Mouse (Mus musculus): ENCODE data around the gene Ptprg. TPM values are rescaled to one million over a fixed set of nuclear protein-coding genes. Genes with fewer than 3 reads are reported as not detected.

The Ptprg gene
- polyA plus RNA-seq, 1 experiment from 2014 or later = 34.4 TPM

DNA sequence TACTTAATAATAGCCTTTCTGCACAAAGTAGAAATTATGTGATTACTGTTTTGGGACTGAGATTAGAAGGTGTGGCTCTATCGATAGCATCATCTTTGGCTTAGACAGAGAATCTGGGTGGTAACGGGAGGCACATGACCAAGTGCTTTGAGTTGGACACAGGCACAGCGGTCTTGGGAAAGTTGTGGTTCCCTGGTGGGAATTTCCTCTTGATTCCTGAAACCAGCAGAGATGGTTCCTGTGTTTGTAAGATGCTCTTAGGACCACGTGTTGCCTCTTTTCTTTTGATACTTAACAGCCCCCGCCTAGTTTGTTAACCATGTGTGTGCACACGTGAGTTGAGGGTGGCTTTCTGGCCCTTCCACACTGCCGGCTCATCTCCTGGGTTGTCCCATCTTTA lies 111.7 kb downstream of the Ptprg start:
- no peak for ATAC-seq (ENCODE audit: insufficient number of reproducible peaks, insufficient read depth, low FRiP score, low TSS enrichment, low read depth)
- WGBS = 50% methylated on average over 7 of the region's 7 CpGs
- Histone ChIP-seq H3K27ac (no peak overlapping the region), H3K36me3 (no peaks in the 10 kb centered on the region), H3K4me2 (no peak overlapping the region), H3K9ac (no peak overlapping the region), H3K4me3 (no peak overlapping the region), H3K4me1 (peaks cover 39% of the 10 kb centered on the region), H3K27me3 (no peaks in the 10 kb centered on the region), H3K9me3 (no peaks in the 10 kb centered on the region)

DNA sequence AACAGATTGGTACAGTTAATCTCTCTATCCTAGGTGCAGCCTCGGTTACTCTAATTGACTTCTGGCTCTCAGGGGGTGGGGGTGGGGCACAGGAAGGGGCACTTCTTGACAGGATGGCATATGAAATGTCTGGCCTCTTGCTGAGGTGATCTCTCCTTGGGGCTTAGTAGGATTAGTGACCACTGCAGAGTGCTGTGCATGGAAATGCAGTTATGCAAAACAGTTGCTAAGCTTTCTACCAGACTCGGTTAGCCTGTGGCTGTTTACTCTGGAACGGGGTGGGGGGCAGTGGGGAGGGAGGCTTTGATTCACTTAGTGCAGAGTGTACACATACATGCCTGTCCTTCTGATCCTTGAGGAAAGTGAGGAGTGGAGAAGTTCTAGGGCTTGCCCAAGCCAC lies 114.4 kb downstream of the Ptprg start:
- no peak for ATAC-seq (ENCODE audit: insufficient number of reproducible peaks, insufficient read depth, low FRiP score, low TSS enrichment, low read depth)
- H3K4me2 ChIP-seq = no peak overlapping the region
- no peaks in the 10 kb centered on the region for H3K36me3 ChIP-seq
- H3K27ac ChIP-seq = no peak overlapping the region
- no peak overlapping the region for H3K9ac ChIP-seq
- H3K4me3 ChIP-seq = no peak overlapping the region
- H3K27me3 ChIP-seq = no peaks in the 10 kb centered on the region
- WGBS = 9% methylated on average over 3 of the region's 3 CpGs
- no peaks in the 10 kb centered on the region for H3K9me3 ChIP-seq
- peaks cover 47% of the 10 kb centered on the region for H3K4me1 ChIP-seq

DNA sequence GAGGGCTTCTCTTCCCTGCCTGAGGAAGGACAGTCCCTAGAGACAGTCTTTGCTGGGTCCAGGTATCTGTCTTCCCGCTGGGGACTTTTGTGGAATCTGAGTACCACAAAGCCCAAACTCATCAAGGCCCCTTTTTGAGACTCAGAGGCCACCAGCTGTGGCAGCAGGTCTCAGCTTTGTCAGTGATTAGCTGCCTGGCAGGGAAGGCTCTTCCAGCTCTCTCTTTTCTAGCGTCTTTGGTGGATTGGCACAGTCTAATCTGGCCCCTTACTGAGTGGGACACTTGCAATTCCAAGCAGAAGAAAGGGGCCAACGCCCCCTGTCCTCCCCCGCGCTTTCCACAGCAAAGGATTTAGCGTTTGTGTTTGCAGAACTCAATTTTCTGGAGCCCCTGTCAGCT lies 117.5 kb downstream of the Ptprg start:
- peaks cover 22% of the 10 kb centered on the region for H3K4me1 ChIP-seq
- no peak overlapping the region for H3K4me3 ChIP-seq

DNA sequence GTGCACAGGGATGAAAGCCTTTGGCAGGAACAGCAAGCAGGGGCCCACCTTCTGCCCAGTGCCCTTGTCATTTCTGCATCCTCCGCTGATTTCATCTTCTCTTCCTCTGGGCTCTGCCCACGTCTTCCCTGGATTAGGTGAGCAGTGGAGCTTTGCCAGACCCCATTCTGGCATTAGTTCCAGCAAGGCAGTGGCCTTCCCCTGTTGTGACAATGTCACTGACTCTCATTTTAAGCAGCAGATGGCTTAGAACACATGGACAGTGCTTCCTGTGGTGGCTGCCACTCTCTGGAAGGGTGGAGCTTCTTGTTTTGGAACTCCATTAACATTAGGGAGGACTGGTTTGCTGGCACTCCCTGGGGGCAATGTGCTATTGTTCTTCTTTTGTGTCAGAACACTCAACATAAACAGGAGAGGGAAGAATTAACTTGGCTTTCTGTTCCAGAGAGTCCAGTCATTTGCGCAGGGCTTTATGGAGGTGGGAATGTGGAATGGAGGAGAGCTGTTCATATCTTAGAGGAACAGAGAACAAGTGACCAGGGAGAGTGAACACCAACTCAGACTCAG lies 119.7 kb downstream of the Ptprg start:
- no peak overlapping the region for H3K27ac ChIP-seq
- 82% methylated on average over 3 of the region's 3 CpGs for WGBS
- no peak for ATAC-seq (ENCODE audit: insufficient number of reproducible peaks, insufficient read depth, low FRiP score, low TSS enrichment, low read depth)

More for the DNA sequence above, 117.5 kb downstream of the Ptprg start:
- Histone ChIP-seq H3K9me3 (no peaks in the 10 kb centered on the region), H3K27ac (no peak overlapping the region), H3K36me3 (no peaks in the 10 kb centered on the region), H3K9ac (0 out of 2 replicates have a peak overlapping the region, but pooled peaks have one; percentile 8), H3K4me2 (no peak overlapping the region), H3K27me3 (no peaks in the 10 kb centered on the region)
- ATAC-seq (ENCODE audit: insufficient number of reproducible peaks, insufficient read depth, low FRiP score, low TSS enrichment, low read depth) = no peak
- WGBS = 10% methylated on average over 6 of the region's 6 CpGs

DNA sequence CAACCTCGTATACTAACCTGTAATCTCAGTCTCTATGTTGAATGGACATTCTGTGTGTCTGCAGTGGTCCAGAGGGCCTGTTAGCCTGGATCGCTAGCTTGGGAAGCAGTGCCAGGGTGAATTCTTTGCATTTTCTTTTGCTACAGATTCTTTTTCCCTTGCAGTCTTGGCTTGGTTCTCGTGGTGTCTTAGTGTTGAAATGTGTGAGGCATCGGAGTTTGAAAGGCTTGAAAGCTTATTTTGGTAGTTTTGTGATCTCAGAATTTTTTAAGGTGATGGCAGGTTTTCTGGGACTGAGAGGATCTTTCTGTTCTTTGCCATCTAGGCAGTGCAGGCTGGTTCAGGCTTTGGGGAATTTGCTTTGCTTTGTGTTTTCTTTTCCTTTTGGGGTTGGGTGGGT lies 124.9 kb downstream of the Ptprg start:
- no peak overlapping the region for H3K4me2 ChIP-seq
- 77% methylated on average over 4 of the region's 4 CpGs for WGBS
- no peaks in the 10 kb centered on the region for H3K9me3 ChIP-seq
- H3K4me1 ChIP-seq = peaks cover 29% of the 10 kb centered on the region
- H3K27me3 ChIP-seq = no peaks in the 10 kb centered on the region
- H3K27ac ChIP-seq = no peak overlapping the region
- no peak overlapping the region for H3K9ac ChIP-seq
- no peak overlapping the region for H3K4me3 ChIP-seq
- ATAC-seq (ENCODE audit: insufficient number of reproducible peaks, insufficient read depth, low FRiP score, low TSS enrichment, low read depth) = no peak
- no peaks in the 10 kb centered on the region for H3K36me3 ChIP-seq

More for the DNA sequence above, 119.7 kb downstream of the Ptprg start:
- H3K4me1 ChIP-seq = peaks cover 8% of the 10 kb centered on the region
- no peak overlapping the region for H3K4me2 ChIP-seq
- H3K36me3 ChIP-seq = no peaks in the 10 kb centered on the region
- H3K4me3 ChIP-seq = no peak overlapping the region
- H3K9ac ChIP-seq = no peak overlapping the region
- no peaks in the 10 kb centered on the region for H3K9me3 ChIP-seq
- H3K27me3 ChIP-seq = no peaks in the 10 kb centered on the region

DNA sequence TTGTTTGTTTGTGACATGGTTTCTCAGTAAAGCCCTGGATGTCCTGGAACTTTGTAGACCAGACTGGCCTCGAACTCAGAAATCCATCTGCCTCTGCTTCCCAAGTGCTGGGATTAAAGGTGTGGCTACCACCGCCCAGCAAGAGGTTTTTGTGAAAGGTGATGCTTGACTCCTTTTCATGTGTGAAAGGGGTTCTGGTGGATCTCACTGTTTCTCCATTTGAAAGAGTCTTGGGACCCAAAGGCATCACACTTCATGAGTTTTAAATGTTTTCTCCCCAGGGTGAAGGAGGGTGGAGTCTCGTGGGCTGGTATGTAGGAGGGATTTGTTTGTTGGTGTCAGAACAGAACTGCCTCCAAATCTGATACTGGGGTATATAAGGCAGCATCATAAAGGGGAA lies 126.4 kb downstream of the Ptprg start:
- Histone ChIP-seq H3K4me1 (peaks cover 39% of the 10 kb centered on the region), H3K27me3 (no peaks in the 10 kb centered on the region), H3K9me3 (no peaks in the 10 kb centered on the region), H3K4me3 (no peak overlapping the region), H3K36me3 (no peaks in the 10 kb centered on the region), H3K4me2 (no peak overlapping the region), H3K27ac (no peak overlapping the region), H3K9ac (no peak overlapping the region)
- no peak for ATAC-seq (ENCODE audit: insufficient number of reproducible peaks, insufficient read depth, low FRiP score, low TSS enrichment, low read depth)
- WGBS = 72% methylated on average over 3 of the region's 3 CpGs

DNA sequence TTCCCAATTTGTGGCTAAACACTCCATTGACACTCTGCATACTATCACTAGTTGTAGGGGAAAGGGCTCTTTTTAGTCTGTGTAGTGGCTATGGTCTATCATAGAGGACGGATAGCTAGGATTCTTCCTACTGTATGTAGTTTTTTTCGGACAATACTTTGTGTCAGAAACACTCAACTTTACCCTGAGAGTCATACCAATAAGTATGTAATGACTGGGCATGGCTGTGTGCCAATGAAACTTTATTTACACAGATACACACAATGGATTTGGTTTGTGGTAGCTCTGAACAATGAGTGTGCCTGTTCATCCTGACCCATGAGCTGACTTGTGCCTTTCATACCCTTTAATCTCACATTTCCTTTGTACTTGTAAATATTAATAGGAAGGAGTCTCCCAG lies 127.3 kb downstream of the Ptprg start:
- Histone ChIP-seq H3K9ac (no peak overlapping the region), H3K4me3 (no peak overlapping the region), H3K27me3 (no peaks in the 10 kb centered on the region), H3K36me3 (no peaks in the 10 kb centered on the region), H3K4me2 (no peak overlapping the region), H3K27ac (no peak overlapping the region), H3K9me3 (no peaks in the 10 kb centered on the region), H3K4me1 (peaks cover 39% of the 10 kb centered on the region)
- 77% methylated on average over 2 of the region's 2 CpGs for WGBS
- no peak for ATAC-seq (ENCODE audit: insufficient number of reproducible peaks, insufficient read depth, low FRiP score, low TSS enrichment, low read depth)

DNA sequence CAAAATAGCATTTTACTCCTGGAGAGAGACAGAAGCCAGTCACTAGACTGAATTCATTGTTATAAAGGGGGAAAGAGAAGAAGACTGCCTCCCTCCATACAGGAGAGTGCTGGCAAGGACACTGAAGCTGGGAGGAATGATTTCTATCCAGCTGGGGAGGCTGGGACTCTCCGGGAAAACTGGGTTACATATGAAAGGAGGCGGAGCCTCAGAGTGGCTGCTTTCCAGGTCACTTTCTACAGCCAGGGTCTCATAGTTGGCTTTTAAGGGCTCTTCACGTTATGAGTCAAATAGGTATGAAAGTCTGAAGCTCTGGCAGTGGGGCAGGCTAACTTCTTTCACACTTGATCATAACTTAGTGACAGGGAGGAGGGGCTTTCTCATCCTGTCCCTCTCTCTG lies 129.1 kb downstream of the Ptprg start:
- Histone ChIP-seq H3K4me2 (no peak overlapping the region), H3K9me3 (no peaks in the 10 kb centered on the region), H3K27ac (no peak overlapping the region), H3K9ac (no peak overlapping the region), H3K27me3 (no peaks in the 10 kb centered on the region), H3K4me3 (no peak overlapping the region), H3K36me3 (no peaks in the 10 kb centered on the region), H3K4me1 (peaks cover 39% of the 10 kb centered on the region)
- ATAC-seq (ENCODE audit: insufficient number of reproducible peaks, insufficient read depth, low FRiP score, low TSS enrichment, low read depth) = no peak
- 19% methylated on average over 3 of the region's 3 CpGs for WGBS

DNA sequence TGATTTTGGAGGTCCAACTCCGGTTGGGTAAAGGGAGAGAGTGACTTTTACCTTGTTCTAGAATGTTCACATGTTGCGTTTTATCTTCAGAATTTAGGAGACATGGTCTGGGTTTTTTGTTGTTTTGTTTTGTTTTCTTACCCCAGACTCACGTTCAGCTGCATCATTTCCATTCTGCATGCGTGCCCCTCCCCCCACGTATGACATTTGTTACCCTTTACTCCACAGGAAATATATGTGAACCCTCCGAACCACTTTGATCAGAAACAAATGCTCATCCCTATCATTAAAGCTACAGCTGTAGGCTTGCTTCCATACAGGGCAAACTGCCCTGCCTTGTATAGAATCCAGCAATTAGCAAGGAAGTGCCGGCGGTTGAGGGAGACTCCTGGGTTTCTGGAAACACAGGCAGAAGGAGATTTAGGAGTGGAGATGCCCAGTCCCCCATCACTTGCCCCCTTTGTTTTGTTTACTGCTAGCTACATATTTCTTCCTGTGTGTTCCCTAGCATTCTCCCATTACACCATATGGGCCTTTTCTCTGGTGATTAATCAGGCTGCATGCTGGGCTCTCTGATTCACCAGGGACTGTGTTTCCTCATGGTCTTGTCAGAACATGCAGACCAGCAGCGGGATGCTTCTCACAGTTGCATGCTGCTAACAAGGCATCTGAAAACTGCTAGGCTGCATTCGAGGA lies 130.2 kb downstream of the Ptprg start:
- Histone ChIP-seq H3K27ac (peak overlapping the region; percentile 39), H3K9ac (peak overlapping the region; percentile 11; the same call in 1 of the 2 replicates), H3K4me1 (peaks cover 45% of the 10 kb centered on the region), H3K4me2 (peak overlapping the region; percentile 7; the same call in 1 of the 2 replicates), H3K9me3 (no peaks in the 10 kb centered on the region), H3K27me3 (no peaks in the 10 kb centered on the region), H3K4me3 (no peak overlapping the region), H3K36me3 (no peaks in the 10 kb centered on the region)
- ATAC-seq (ENCODE audit: insufficient number of reproducible peaks, insufficient read depth, low FRiP score, low TSS enrichment, low read depth) = no peak
- 21% methylated on average over 10 of the region's 10 CpGs for WGBS

DNA sequence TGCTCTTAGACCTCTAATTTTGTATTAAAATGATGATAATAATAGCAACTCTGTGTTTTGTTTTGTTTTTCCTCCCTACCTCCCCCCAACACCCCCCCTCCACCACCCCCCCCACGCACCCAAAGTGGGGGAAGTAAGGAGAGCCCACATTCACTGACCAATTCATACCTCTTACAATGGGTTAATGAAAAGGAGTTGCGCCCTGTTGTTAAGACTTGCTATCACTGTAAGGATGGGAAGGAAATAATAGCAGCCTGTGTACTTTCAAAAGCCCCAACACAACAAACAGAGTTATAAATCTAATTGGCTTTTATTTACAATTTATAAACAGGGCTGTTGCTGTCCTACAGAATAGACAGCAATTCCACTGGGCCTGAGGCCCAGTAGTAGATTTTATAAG lies 130.8 kb downstream of the Ptprg start:
- H3K4me2 ChIP-seq = 0 out of 2 replicates have a peak overlapping the region, but pooled peaks have one; percentile 7
- H3K4me3 ChIP-seq = no peak overlapping the region
- H3K36me3 ChIP-seq = no peaks in the 10 kb centered on the region
- no peaks in the 10 kb centered on the region for H3K9me3 ChIP-seq
- peak overlapping the region; percentile 39; the same call in 1 of the 2 replicates for H3K27ac ChIP-seq
- peaks cover 46% of the 10 kb centered on the region for H3K4me1 ChIP-seq
- H3K9ac ChIP-seq = no peak overlapping the region
- WGBS = 60% methylated on average over 2 of the region's 2 CpGs
- H3K27me3 ChIP-seq = no peaks in the 10 kb centered on the region
- no peak for ATAC-seq (ENCODE audit: insufficient number of reproducible peaks, insufficient read depth, low FRiP score, low TSS enrichment, low read depth)

DNA sequence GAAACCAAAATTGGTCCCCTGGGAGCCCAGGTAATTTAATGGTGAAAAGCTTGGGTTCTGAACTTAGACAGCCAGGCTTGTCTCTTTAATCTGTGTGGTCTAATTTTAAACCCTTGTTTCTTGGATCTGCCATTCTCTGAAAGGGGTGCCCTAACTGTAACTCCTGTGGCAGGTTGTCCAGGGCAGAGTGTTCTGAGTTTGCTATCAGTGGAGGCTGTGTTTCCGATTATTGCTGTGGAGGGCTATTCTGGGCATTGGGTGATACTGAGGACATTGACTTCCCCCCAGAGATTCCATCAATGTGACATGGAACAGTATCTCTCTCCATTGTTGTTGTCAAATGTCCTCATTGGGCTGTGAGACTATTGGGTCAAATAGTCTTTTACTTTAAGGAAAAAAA lies 134.2 kb downstream of the Ptprg start:
- WGBS = 75% methylated on average over 1 of the region's 1 CpGs

DNA sequence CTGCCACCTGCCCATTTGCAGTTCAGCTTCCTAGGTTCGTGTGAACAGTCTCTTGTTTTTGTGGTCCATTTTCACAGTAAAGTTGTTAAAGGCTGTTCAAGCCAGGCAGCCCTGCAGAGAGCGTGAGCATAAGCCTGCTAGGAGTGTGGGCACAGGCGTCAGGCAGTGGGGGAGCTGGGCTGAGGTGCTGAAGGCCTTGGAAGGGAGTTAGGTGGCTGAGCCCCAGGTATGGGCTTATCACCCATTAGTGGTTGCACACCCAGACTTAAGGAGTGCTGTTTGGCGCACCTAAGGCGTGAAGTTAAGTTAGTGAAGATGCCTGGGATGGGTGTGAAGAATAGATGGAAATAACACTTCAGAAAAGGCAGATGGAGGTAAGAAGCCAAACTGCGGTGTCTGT lies 134.8 kb downstream of the Ptprg start:
- WGBS = 83% methylated on average over 6 of the region's 6 CpGs
- Histone ChIP-seq H3K4me1 (peaks cover 30% of the 10 kb centered on the region), H3K4me2 (no peak overlapping the region), H3K36me3 (no peaks in the 10 kb centered on the region), H3K27me3 (no peaks in the 10 kb centered on the region), H3K27ac (no peak overlapping the region), H3K4me3 (no peak overlapping the region), H3K9me3 (no peaks in the 10 kb centered on the region), H3K9ac (no peak overlapping the region)
- no peak for ATAC-seq (ENCODE audit: insufficient number of reproducible peaks, insufficient read depth, low FRiP score, low TSS enrichment, low read depth)

More for the DNA sequence above, 134.2 kb downstream of the Ptprg start:
- H3K27me3 ChIP-seq = no peaks in the 10 kb centered on the region
- H3K9me3 ChIP-seq = no peaks in the 10 kb centered on the region
- H3K4me1 ChIP-seq = peaks cover 36% of the 10 kb centered on the region
- H3K36me3 ChIP-seq = no peaks in the 10 kb centered on the region
- H3K4me3 ChIP-seq = no peak overlapping the region
- ATAC-seq (ENCODE audit: insufficient number of reproducible peaks, insufficient read depth, low FRiP score, low TSS enrichment, low read depth) = no peak
- H3K4me2 ChIP-seq = no peak overlapping the region
- no peak overlapping the region for H3K9ac ChIP-seq
- no peak overlapping the region for H3K27ac ChIP-seq

All from embryonic facial prominence, embryonic 13.5 days (tissue).